Mouse (Mus musculus) liver, embryonic 16.5 days (tissue): Measurements from ENCODE around the gene Mapt. TPM values are rescaled to one million over a fixed set of nuclear protein-coding genes. Genes with fewer than 3 reads are reported as not detected.

Experiments used
- ATAC-seq: fragments of 200-750 bp; cut with Nextera tagmentation; 2 replicates; pipeline ENCODE4 v1.8.0; 2017; ENCODE audit warnings: low read depth, mild to moderate bottlenecking, moderate number of reproducible peaks, moderate library complexity
- H3K27ac ChIP-seq: fragments of 300-500 bp; sonication (generic); 2 replicates; pipeline ENCODE4 v1.5.1; 2014; ENCODE audit warnings: mild to moderate bottlenecking, low read length
- H3K27me3 ChIP-seq: fragments of 300-500 bp; sonication (generic); 2 replicates; pipeline ENCODE4 v1.6.1; 2014; ENCODE audit warnings: low read depth, low read length, mixed read lengths; ENCODE audit not compliant: control insufficient read depth, insufficient read depth
- H3K36me3 ChIP-seq: fragments of 300-500 bp; sonication (generic); 2 replicates; pipeline ENCODE4 v1.6.1; 2014; ENCODE audit warnings: mild to moderate bottlenecking; ENCODE audit not compliant: control insufficient read depth, insufficient read depth
- H3K4me1 ChIP-seq: fragments of 300-500 bp; sonication (generic); 2 replicates; pipeline ENCODE4 v1.6.1; 2014; ENCODE audit warnings: low read depth, low read length, mixed read lengths; ENCODE audit not compliant: control insufficient read depth
- H3K4me2 ChIP-seq: fragments of 300-500 bp; sonication (generic); 2 replicates; pipeline ENCODE4 v1.6.1; 2014; ENCODE audit warnings: low read depth, low read length, mixed read lengths
- H3K4me3 ChIP-seq: fragments of 300-500 bp; sonication (generic); 2 replicates; pipeline ENCODE4 v1.5.1; 2014; ENCODE audit warnings: low read depth, mild to moderate bottlenecking, low read length
- H3K9ac ChIP-seq: fragments of 300-500 bp; sonication (generic); 2 replicates; pipeline ENCODE4 v1.6.1; 2014; ENCODE audit warnings: low read depth, low read length
- H3K9me3 ChIP-seq: fragments of 300-500 bp; sonication (generic); replicated peaks from 2 replicates; pipeline ENCODE4 v1.6.1; 2016; ENCODE audit warnings: low read length; ENCODE audit not compliant: control insufficient read depth
- WGBS: fragments of 180-500 bp; shearing (Covaris S2); extraction: QIAGEN DNeasy Blood & Tissue Kit; methylation state at CpG from one replicate; pipeline ENCODE4 v1.1.7; 2014; ENCODE audit not compliant: insufficient replicate concordance; 5-methylcytosine and 5-hydroxymethylcytosine counted together
- polyA plus RNA-seq: library from polyadenylated mRNA; unstranded; fragments of >200 nt; fragmentation: Nextera tagmentation; extraction: Ambion mirVana; gene quantifications from 2 replicates; pipeline ENCODE4 v1.2.1, GENCODE M21; 2015

Mapt gene
- 0.49 and 0.53 TPM in 2 replicates for polyA plus RNA-seq

DNA sequence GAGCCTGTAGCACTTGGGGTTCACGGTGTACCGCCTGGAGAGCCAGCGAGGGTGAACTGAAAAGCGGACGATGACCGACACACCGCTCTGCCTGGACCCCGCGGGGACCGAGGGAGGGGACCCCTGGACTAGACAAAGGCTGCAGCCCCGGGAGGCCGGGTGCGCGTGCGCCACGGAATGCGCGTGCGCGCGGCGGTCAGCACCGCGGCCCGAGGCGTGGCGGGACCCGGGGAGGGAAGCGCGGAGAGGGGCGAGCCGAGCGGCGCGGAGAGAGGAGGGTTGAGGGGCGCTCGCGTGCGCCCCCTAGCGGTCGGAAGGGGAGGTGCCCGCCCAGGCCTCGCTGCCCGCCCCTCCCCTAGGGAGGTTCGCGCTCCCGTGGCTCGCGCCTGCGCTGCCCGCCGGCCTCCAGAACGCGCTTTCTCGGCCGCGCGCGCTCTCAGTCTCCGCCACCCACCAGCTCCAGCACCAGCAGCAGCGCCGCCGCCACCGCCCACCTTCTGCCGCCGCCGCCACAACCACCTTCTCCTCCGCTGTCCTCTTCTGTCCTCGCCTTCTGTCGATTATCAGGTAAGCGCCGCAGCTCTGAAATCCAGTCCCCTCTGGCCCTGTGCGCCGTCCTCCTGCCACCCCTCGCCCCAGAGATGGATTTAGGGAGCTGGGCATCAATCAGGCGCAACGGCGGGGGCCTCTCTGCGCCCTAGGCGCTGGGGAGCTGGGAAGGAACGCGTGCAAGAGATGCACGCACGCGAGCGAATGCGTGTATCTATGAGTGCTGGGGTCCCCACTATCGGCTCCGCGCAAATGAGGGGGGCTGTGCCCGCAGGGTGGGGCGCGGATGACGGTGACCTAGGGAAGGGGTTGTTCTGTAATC is at the start of gene Mapt:
Mapt (plus strand) TSS at position 350 of the 871 bp plus-strand sequence.
- no peaks in the 10 kb centered on the region for H3K36me3 ChIP-seq
- WGBS, result under 1% methylated on average over 78 of the region's 94 CpGs
- H3K9me3 ChIP-seq, result no peaks in the 10 kb centered on the region
- H3K9ac ChIP-seq, result peak within 1 kb of the TSS; percentile 28; the same call in 1 of the 2 replicates
- peaks cover 57% of the 10 kb centered on the region for H3K27me3 ChIP-seq
- peak; percentile 88 for ATAC-seq
- H3K27ac ChIP-seq, result no peak within 1 kb of the TSS
- peak within 1 kb of the TSS; percentile 66 for H3K4me3 ChIP-seq
- H3K4me2 ChIP-seq, result peak within 1 kb of the TSS; percentile 79
- peaks cover 4% of the 10 kb centered on the region for H3K4me1 ChIP-seq

DNA sequence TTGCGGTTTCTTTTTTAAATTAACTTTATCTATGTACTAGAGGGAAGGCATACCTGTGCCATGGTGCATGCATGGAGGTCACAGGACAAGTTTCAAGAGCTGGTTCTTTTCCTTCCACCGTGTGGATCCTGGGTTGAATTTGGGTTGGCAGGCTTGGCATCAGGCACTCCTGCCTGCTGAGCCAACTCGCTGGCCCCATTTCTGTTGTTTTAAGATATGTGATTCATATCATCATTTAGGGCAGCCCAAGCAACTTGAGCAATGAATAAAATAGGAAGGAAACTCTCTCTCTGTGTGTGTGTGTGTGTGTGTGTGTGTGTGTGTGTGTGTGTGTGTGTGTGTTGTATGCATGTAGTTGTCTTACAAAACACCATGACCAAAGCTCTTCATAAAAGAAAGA is 49.0 kb upstream of the Mapt start:
- no peaks in the 10 kb centered on the region for H3K4me1 ChIP-seq
- no peak overlapping the region for H3K4me2 ChIP-seq
- no peak overlapping the region for H3K9ac ChIP-seq
- 45% methylated on average over 3 of the region's 3 CpGs for WGBS
- no peak overlapping the region for H3K27ac ChIP-seq
- no peaks in the 10 kb centered on the region for H3K27me3 ChIP-seq
- no peak overlapping the region for H3K4me3 ChIP-seq
- H3K9me3 ChIP-seq, result no peaks in the 10 kb centered on the region
- H3K36me3 ChIP-seq, result no peaks in the 10 kb centered on the region
- no peak for ATAC-seq

DNA sequence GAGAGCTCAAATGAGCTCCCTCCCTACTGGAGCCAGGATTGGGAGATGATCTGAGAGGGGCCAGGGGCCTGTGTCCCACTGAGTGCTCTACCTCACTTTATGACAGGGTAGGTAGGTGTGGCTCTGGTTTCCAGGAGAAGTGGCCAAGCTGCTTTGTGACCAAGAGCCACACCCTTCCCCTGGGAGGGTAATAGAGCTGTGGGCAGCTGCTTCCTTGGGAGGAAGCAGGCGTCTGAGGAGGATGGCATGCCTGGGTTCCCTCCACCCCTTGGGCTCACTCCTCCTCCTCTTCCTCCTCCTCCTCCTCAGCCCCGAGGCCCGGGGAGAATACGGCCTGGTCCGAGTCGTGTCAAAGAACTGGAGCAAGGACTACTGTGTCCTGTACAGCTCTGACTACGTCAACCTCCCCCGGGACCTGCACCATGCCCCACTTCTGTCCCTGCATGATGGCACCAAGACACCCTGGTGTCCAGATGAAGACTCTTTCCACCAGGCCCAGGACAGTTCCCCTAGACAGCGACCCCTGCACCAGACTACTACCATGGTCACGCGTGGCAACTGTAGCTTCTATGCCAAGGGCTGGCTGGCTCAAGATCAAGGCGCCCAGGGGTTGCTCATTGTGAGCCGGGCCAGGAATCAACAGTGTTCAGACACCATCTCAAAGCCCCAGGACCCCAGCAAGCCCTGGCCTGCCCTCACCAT is 44.9 kb upstream of the Mapt start, which contains the start of gene Sppl2c:
Sppl2c (plus strand) TSS at position 193 of the 702 bp plus-strand sequence.
- Histone ChIP-seq H3K27me3 (no peaks in the 10 kb centered on the region), H3K9me3 (no peaks in the 10 kb centered on the region), H3K4me1 (no peaks in the 10 kb centered on the region), H3K4me2 (no peak within 1 kb of the TSS), H3K36me3 (no peaks in the 10 kb centered on the region), H3K9ac (no peak within 1 kb of the TSS), H3K27ac (no peak within 1 kb of the TSS), H3K4me3 (no peak within 1 kb of the TSS)
- no peak for ATAC-seq
- WGBS, result 59% methylated on average over 13 of the region's 13 CpGs

GRCm38 (mm10) chr11:104186837-104187150 is 44.4 kb upstream of the Mapt start:
- Histone ChIP-seq H3K27me3 (no peaks in the 10 kb centered on the region), H3K4me3 (no peak overlapping the region), H3K9me3 (no peaks in the 10 kb centered on the region), H3K4me2 (no peak overlapping the region), H3K36me3 (no peaks in the 10 kb centered on the region), H3K27ac (no peak overlapping the region), H3K4me1 (no peaks in the 10 kb centered on the region), H3K9ac (no peak overlapping the region)
- WGBS, result 70% methylated on average over 9 of the region's 9 CpGs
- ATAC-seq, result no peak

- WGBS, result 74% methylated on average over 10 of the region's 10 CpGs
- H3K27ac ChIP-seq, result no peak overlapping the region
- no peaks in the 10 kb centered on the region for H3K4me1 ChIP-seq
- no peaks in the 10 kb centered on the region for H3K9me3 ChIP-seq
- H3K4me3 ChIP-seq, result no peak overlapping the region
- no peak for ATAC-seq
- no peaks in the 10 kb centered on the region for H3K27me3 ChIP-seq
- H3K9ac ChIP-seq, result no peak overlapping the region
- no peaks in the 10 kb centered on the region for H3K36me3 ChIP-seq
- no peak overlapping the region for H3K4me2 ChIP-seq
Measured at GRCm38 (mm10) chr11:104187766-104188165, 43.4 kb upstream of the Mapt start.

- no peaks in the 10 kb centered on the region for H3K4me1 ChIP-seq
- no peak overlapping the region for H3K27ac ChIP-seq
- ATAC-seq, result no peak
- no peak overlapping the region for H3K4me3 ChIP-seq
- 36% methylated on average over 2 of the region's 2 CpGs for WGBS
- no peaks in the 10 kb centered on the region for H3K36me3 ChIP-seq
- no peaks in the 10 kb centered on the region for H3K27me3 ChIP-seq
- H3K9me3 ChIP-seq, result no peaks in the 10 kb centered on the region
- no peak overlapping the region for H3K4me2 ChIP-seq
- H3K9ac ChIP-seq, result no peak overlapping the region
Measured at GRCm38 (mm10) chr11:104190008-104190407, 41.2 kb upstream of the Mapt start.

- H3K4me3 ChIP-seq, result no peak overlapping the region
- H3K9ac ChIP-seq, result no peak overlapping the region
- 62% methylated on average over 11 of the region's 11 CpGs for WGBS
- H3K9me3 ChIP-seq, result no peaks in the 10 kb centered on the region
- H3K4me1 ChIP-seq, result no peaks in the 10 kb centered on the region
- H3K4me2 ChIP-seq, result no peak overlapping the region
- no peaks in the 10 kb centered on the region for H3K36me3 ChIP-seq
- H3K27me3 ChIP-seq, result no peaks in the 10 kb centered on the region
- ATAC-seq, result no peak
- H3K27ac ChIP-seq, result no peak overlapping the region
Measured at GRCm38 (mm10) chr11:104195382-104195781, 35.8 kb upstream of the Mapt start.

DNA sequence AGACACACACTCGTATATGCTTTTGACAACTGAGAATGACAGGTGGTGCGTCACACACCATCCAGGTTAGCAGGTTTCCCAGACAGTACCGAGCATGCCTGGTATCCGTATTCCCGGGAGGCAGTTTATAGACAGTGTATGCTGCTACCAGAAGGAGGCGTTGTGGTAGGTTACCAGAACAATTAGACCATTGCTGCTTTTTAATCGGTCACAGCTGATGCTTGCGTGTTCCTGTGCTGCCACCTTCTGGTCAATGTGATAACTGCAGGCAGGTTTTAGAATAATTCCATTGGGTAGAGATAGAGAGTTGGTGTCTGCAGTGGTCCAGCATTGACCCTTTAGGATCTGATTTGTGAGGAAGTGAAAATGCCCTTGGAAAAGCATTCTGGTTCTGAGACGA is 35.4 kb upstream of the Mapt start:
- H3K27me3 ChIP-seq, result no peaks in the 10 kb centered on the region
- ATAC-seq, result no peak

GRCm38 (mm10) chr11:104197861-104198260 is 33.3 kb upstream of the Mapt start:
- no peak overlapping the region for H3K4me2 ChIP-seq
- H3K36me3 ChIP-seq, result no peaks in the 10 kb centered on the region
- no peaks in the 10 kb centered on the region for H3K9me3 ChIP-seq
- no peak overlapping the region for H3K9ac ChIP-seq
- no peak for ATAC-seq
- no peaks in the 10 kb centered on the region for H3K27me3 ChIP-seq
- no peak overlapping the region for H3K27ac ChIP-seq
- no peak overlapping the region for H3K4me3 ChIP-seq
- 10% methylated on average over 10 of the region's 10 CpGs for WGBS
- no peaks in the 10 kb centered on the region for H3K4me1 ChIP-seq

More for the DNA sequence above, 35.4 kb upstream of the Mapt start:
- no peak overlapping the region for H3K4me2 ChIP-seq
- WGBS, result 10% methylated on average over 9 of the region's 9 CpGs
- no peak overlapping the region for H3K27ac ChIP-seq
- H3K9ac ChIP-seq, result no peak overlapping the region
- no peaks in the 10 kb centered on the region for H3K4me1 ChIP-seq
- no peaks in the 10 kb centered on the region for H3K36me3 ChIP-seq
- H3K9me3 ChIP-seq, result no peaks in the 10 kb centered on the region
- H3K4me3 ChIP-seq, result no peak overlapping the region
